In genomic region chr4:141257440-141257839, GRCm38 (mm10) we compare ENCODE assay signal across 14 mouse cellular contexts. TPM values are rescaled to one million over a fixed set of nuclear protein-coding genes. Genes with fewer than 3 reads are reported as not detected.
DNase-seq lines count a peak whose midpoint lies in the region; ATAC-seq and TF ChIP-seq lines count a peak whose summit lies in the region.
"Had no signal": no experiment of that assay in that cellular context is flagged by ENCODE, and none has a peak within 500 bp of the region (broad histone marks: within the 10 kb centered on the region; RNA-seq: fewer than 3 reads in every experiment).

No protein-coding gene starts in this region.

- no peak overlapping the region for H3K9ac ChIP-seq in midbrain, embryonic 11.5 days (ENCODE audit: low read length)
- H3K9ac ChIP-seq in midbrain, embryonic 15.5 days: no peak overlapping the region

- no peak overlapping the region for H3K4me2 ChIP-seq in midbrain, embryonic 11.5 days
- no peak overlapping the region for H3K4me2 ChIP-seq in midbrain, embryonic 15.5 days

- H3K36me3 ChIP-seq in midbrain, embryonic 11.5 days (ENCODE audit: control insufficient read depth, insufficient read depth, low read length): no peaks in the 10 kb centered on the region
- no peaks in the 10 kb centered on the region for H3K36me3 ChIP-seq in midbrain, embryonic 15.5 days (replicated peaks)
- H3K36me3 ChIP-seq in small intestine, adult 2 months (ENCODE audit: control insufficient read depth, insufficient read depth, low read length): peaks cover 15% of the 10 kb centered on the region

- ATAC-seq in midbrain, embryonic 11.5 days (ENCODE audit: low FRiP score): no peak
- ATAC-seq in midbrain, embryonic 15.5 days (replicated peaks): no peak

- TF ChIP-seq CTCF in gastrocnemius, adult 2 months (IDR thresholded peaks at IDR 0.05): peak; percentile 57
- peak; percentile 65; the same call in 1 of the 2 replicates for TF ChIP-seq CTCF in small intestine, adult 2 months (IDR thresholded peaks at IDR 0.05; ENCODE audit: extremely low read depth, insufficient read length, insufficient replicate concordance, low read depth, low read length)

- H3K27me3 ChIP-seq in midbrain, embryonic 11.5 days (ENCODE audit: control insufficient read depth, insufficient read depth, low read length): no peaks in the 10 kb centered on the region
- H3K27me3 ChIP-seq in midbrain, embryonic 15.5 days (replicated peaks): no peaks in the 10 kb centered on the region
- no peaks in the 10 kb centered on the region for H3K27me3 ChIP-seq in small intestine, adult 2 months (ENCODE audit: control insufficient read depth, insufficient read depth, low read length)

- no peak for DNase-seq in gastrocnemius, adult 2 months
- DNase-seq in gastrocnemius, adult 8-10 months (ENCODE audit: low spot score in 2 of 2): no peak
- DNase-seq in midbrain, embryonic 11.5 days (ENCODE audit: low spot score, missing footprints): peak; percentile 85
- peak; percentile 73 for DNase-seq in ZHBTc4 (ENCODE audit: low read depth, low spot score)
- DNase-seq in left cerebral cortex, adult 18-20 months (ENCODE audit: low spot score in 2 of 2): no peak
- no peak for DNase-seq in adrenal gland, adult 2 months
- DNase-seq: adrenal gland, postnatal 25 days; cerebellum, postnatal 14 days; gastrocnemius, postnatal 10 days; spleen, adult 18-20 months had no signal

- H3K4me3 ChIP-seq in gastrocnemius, adult 2 months: no peak overlapping the region
- H3K4me3 ChIP-seq in midbrain, embryonic 11.5 days (ENCODE audit: low read depth, low read length): no peak overlapping the region
- H3K4me3 ChIP-seq in midbrain, embryonic 15.5 days: no peak overlapping the region
- no peak overlapping the region for H3K4me3 ChIP-seq in small intestine, adult 2 months (ENCODE audit: low read depth, low read length)
- H3K4me3 ChIP-seq: megakaryocyte, embryonic 14.5 days had no signal

- intact Hi-C loops in gastrocnemius, adult 2 months (cut with DNase I): no loop called here

- no peaks in the 10 kb centered on the region for H3K9me3 ChIP-seq in midbrain, embryonic 11.5 days (ENCODE audit: control insufficient read depth, low read length)
- H3K9me3 ChIP-seq in midbrain, embryonic 15.5 days: no peaks in the 10 kb centered on the region

- H3K27ac ChIP-seq in gastrocnemius, adult 2 months: no peak overlapping the region
- H3K27ac ChIP-seq in midbrain, embryonic 11.5 days (ENCODE audit: low read depth, low read length): no peak overlapping the region
- no peak overlapping the region for H3K27ac ChIP-seq in midbrain, embryonic 15.5 days
- no peak overlapping the region for H3K27ac ChIP-seq in small intestine, adult 2 months (ENCODE audit: insufficient read depth, low read depth, low read length)

- H3K4me1 ChIP-seq in midbrain, embryonic 11.5 days (ENCODE audit: control insufficient read depth, insufficient read depth, low read length): no peaks in the 10 kb centered on the region
- H3K4me1 ChIP-seq in midbrain, embryonic 15.5 days: no peaks in the 10 kb centered on the region
- H3K4me1 ChIP-seq in small intestine, adult 2 months (ENCODE audit: control insufficient read depth, insufficient read depth, insufficient read length, low read length): peaks cover 13% of the 10 kb centered on the region
- H3K4me1 ChIP-seq: megakaryocyte, embryonic 14.5 days had no signal

- TF ChIP-seq POLR2A in small intestine, adult 2 months (IDR thresholded peaks at IDR 0.05; ENCODE audit: low read depth, low read length): no peak

- 70% methylated on average over 5 of the region's 5 CpGs for WGBS in midbrain, embryonic 11.5 days
- 68% methylated on average over 5 of the region's 5 CpGs for whole genome bisulfite sequencing in midbrain, embryonic 15.5 days
- WGBS in small intestine, adult 2 months: 77% methylated on average over 5 of the region's 5 CpGs

RNA-seq across cellular contexts. Expression of gene Arhgef19, which starts 18.1 kb away (rescaled TPM):
- under 1 TPM; 0.31 to 0.33 TPM for total RNA-seq in gastrocnemius, adult 2 months (2021)
- total RNA-seq in gastrocnemius, adult 8-10 months (2022): 1 to 10 TPM in 1 of 4 experiments, under 1 TPM in 3; 0.10 to 1.1 (median 0.22) TPM
- 0.47 and 0.61 TPM in 2 replicates for polyA plus RNA-seq in midbrain, embryonic 11.5 days (2014; fragmentation: Nextera tagmentation; extraction: Ambion mirVana)
- polyA plus RNA-seq in midbrain, embryonic 15.5 days (2015; fragmentation: Nextera tagmentation; extraction: Ambion mirVana): 1.0 and 1.7 TPM in 2 replicates
- polyA plus RNA-seq in small intestine, adult 2 months (2012; rRNA removed): 29.3 and 48.8 TPM in 2 replicates
- total RNA-seq in left cerebral cortex, adult 18-20 months (2021): 10 to 100 TPM; 17.9 to 21.2 TPM
- 10 to 100 TPM; 50.9 to 65.1 TPM for total RNA-seq in adrenal gland, adult 2 months (2021)
- 58.3 and 75.8 TPM in 2 replicates for polyA plus RNA-seq in adrenal gland, adult 2 months (2012; rRNA removed)
- total RNA-seq: hematopoietic stem cell, adult 5-6 weeks had no signal

RNA-seq across cellular contexts. Expression of gene Epha2, which starts 43.6 kb away (rescaled TPM):
- 1 to 10 TPM; 1.8 to 2.6 TPM for total RNA-seq in gastrocnemius, adult 2 months (2021)
- 1 to 10 TPM in 3 of 4 experiments, under 1 TPM in 1; 0.85 to 2.0 (median 1.8) TPM for total RNA-seq in gastrocnemius, adult 8-10 months (2022)
- 2.2 and 2.5 TPM in 2 replicates for polyA plus RNA-seq in midbrain, embryonic 11.5 days (2014; fragmentation: Nextera tagmentation; extraction: Ambion mirVana)
- 1.6 and 1.7 TPM in 2 replicates for polyA plus RNA-seq in midbrain, embryonic 15.5 days (2015; fragmentation: Nextera tagmentation; extraction: Ambion mirVana)
- polyA plus RNA-seq in small intestine, adult 2 months (2012; rRNA removed): 28.3 and 86.3 TPM in 2 replicates
- total RNA-seq in left cerebral cortex, adult 18-20 months (2021): 1 to 10 TPM; 1.3 to 1.5 TPM
- total RNA-seq in adrenal gland, adult 2 months (2021): 10 to 100 TPM; 11.7 to 19.4 TPM
- 18.0 and 24.1 TPM in 2 replicates for polyA plus RNA-seq in adrenal gland, adult 2 months (2012; rRNA removed)
- total RNA-seq: hematopoietic stem cell, adult 5-6 weeks had no signal

RNA-seq across cellular contexts. Expression of gene Rsg1, which starts 43.7 kb away (rescaled TPM):
- total RNA-seq in gastrocnemius, adult 2 months (2021): not detected
- total RNA-seq in gastrocnemius, adult 8-10 months (2022): 1 to 10 TPM in 1 of 4 experiments, not detected in 3; 1.4 TPM
- polyA plus RNA-seq in midbrain, embryonic 11.5 days (2014; fragmentation: Nextera tagmentation; extraction: Ambion mirVana): 5.4 TPM in 2 replicates
- 8.7 and 9.9 TPM in 2 replicates for polyA plus RNA-seq in midbrain, embryonic 15.5 days (2015; fragmentation: Nextera tagmentation; extraction: Ambion mirVana)
- 0.51 and 0.81 TPM in 2 replicates for polyA plus RNA-seq in small intestine, adult 2 months (2012; rRNA removed)
- total RNA-seq in left cerebral cortex, adult 18-20 months (2021): 1 to 10 TPM; 3.6 to 4.3 TPM
- 1 to 10 TPM in 1 of 2 experiments, under 1 TPM in 1; 0.86 to 1.1 TPM for total RNA-seq in adrenal gland, adult 2 months (2021)
- 1.7 and 2.3 TPM in 2 replicates for polyA plus RNA-seq in adrenal gland, adult 2 months (2012; rRNA removed)

Comparison
In these comparisons a context has a peak if more than half of its experiments do, and no peak if none do; other contexts are left out.
1. DNase-seq: peak in midbrain, embryonic 11.5 days (single experiment) and ZHBTc4 (single experiment); none in gastrocnemius, adult 2 months (single experiment), gastrocnemius, adult 8-10 months (0 of 2), left cerebral cortex, adult 18-20 months (0 of 2) and adrenal gland, adult 2 months (single experiment).
2. RNA of gene Arhgef19, which starts 18.1 kb away (total RNA-seq): 50.9 to 65.1 TPM in adrenal gland, adult 2 months and 17.9 to 21.2 TPM in left cerebral cortex, adult 18-20 months; 0.31 to 0.33 TPM in gastrocnemius, adult 2 months and 0.10 to 1.1 TPM in gastrocnemius, adult 8-10 months; every median in the first group is over 4 times any median in the second.